Mouse (Mus musculus) CH12.LX (cell line): ENCODE results near the gene Mgp. TPM values are rescaled to one million over a fixed set of nuclear protein-coding genes. Genes with fewer than 3 reads are reported as not detected.
A peak's percentile ranks its signal among the peaks of the same experiment; 100 is the strongest.

Experiments
- DNase-seq: peaks from one replicate; pipeline ENCODE4 v3.0.0-alpha.2; 2013; ENCODE audit errors: extremely low read depth
- H3K27ac ChIP-seq: 2 replicates; pipeline ENCODE4 v1.5.1; 2012; ENCODE audit warnings: low read depth, mild to moderate bottlenecking, control low read depth, moderate library complexity; ENCODE audit not compliant: insufficient read depth
- H3K27me3 ChIP-seq: replicated peaks from 2 replicates; pipeline ENCODE3; 2012; ENCODE audit warnings: inconsistent platforms
- H3K36me3 ChIP-seq, 2 experiments: replicated peaks in 1 of 2; 2 replicates each; pipeline versions ENCODE3 to v1.6.1; 2012; ENCODE audit warnings: inconsistent platforms in 1 of 2, low read length in 1 of 2, mild to moderate bottlenecking in 1 of 2, mixed read lengths in 1 of 2, moderate library complexity in 1 of 2; ENCODE audit not compliant: control insufficient read depth in 1 of 2, insufficient read depth in 1 of 2
- H3K4me1 ChIP-seq, 2 experiments: 2 replicates each; pipeline ENCODE4 v1.6.1; 2012; ENCODE audit warnings: inconsistent platforms in 1 of 2, moderate library complexity in 1 of 2; ENCODE audit not compliant: insufficient read depth in 2 of 2, control insufficient read depth in 1 of 2
- H3K4me2 ChIP-seq: 2 replicates; pipeline ENCODE4 v1.6.1; 2012; ENCODE audit warnings: low read depth, mild to moderate bottlenecking, control low read depth; ENCODE audit not compliant: poor library complexity, insufficient read depth, severe bottlenecking
- H3K4me3 ChIP-seq, 3 experiments: fragments of 150-350 bp in 1 of 3; sonication (generic) in 1 of 3; replicated peaks in 1 of 3; 2 replicates each; pipeline versions ENCODE3 to v1.5.1; 2011 to 2012; ENCODE audit warnings: low read depth in 2 of 3, low read length in 2 of 3, mild to moderate bottlenecking in 2 of 3, moderate library complexity in 2 of 3, control low read depth in 1 of 3, improper control_type of control experiment in 1 of 3, inconsistent platforms in 1 of 3, mixed read lengths in 1 of 3; ENCODE audit not compliant: poor library complexity in 1 of 3
- H3K79me2 ChIP-seq: replicated peaks from 2 replicates; pipeline ENCODE4 v1.6.1; 2012; ENCODE audit warnings: mild to moderate bottlenecking, moderate library complexity; ENCODE audit not compliant: control insufficient read depth, poor library complexity, insufficient read depth, severe bottlenecking; ENCODE audit errors: extremely low read depth
- H3K9ac ChIP-seq: 2 replicates; pipeline ENCODE4 v1.6.1; 2012; ENCODE audit warnings: low read depth, mild to moderate bottlenecking, control low read depth, moderate library complexity; ENCODE audit not compliant: insufficient read depth
- H3K9me3 ChIP-seq: replicated peaks from 2 replicates; pipeline ENCODE3; 2012; ENCODE audit warnings: low read length, inconsistent platforms, mixed read lengths
- BHLHE40 ChIP-seq: IDR thresholded peaks from 2 replicates; pipeline ENCODE4 v1.6.1; 2011; ENCODE audit warnings: mild to moderate bottlenecking, low read depth, low read length, improper control_type of control experiment
- E2F4 ChIP-seq: IDR thresholded peaks from 2 replicates; pipeline ENCODE4 v1.6.1; 2011; ENCODE audit warnings: low read depth, low read length, improper control_type of control experiment; ENCODE audit not compliant: insufficient replicate concordance
- EP300 ChIP-seq: IDR thresholded peaks from 2 replicates; pipeline ENCODE4 v1.6.1; 2011; ENCODE audit warnings: low read length, improper control_type of control experiment
- ETS1 ChIP-seq: conservative IDR thresholded peaks from 2 replicates; pipeline ENCODE4 v1.6.1; 2012; ENCODE audit warnings: low read depth, mild to moderate bottlenecking, inconsistent platforms, low read length, improper control_type of control experiment, moderate library complexity
- GABPA ChIP-seq: IDR thresholded peaks from 2 replicates; pipeline ENCODE4 v1.6.1; 2012; ENCODE audit warnings: low read depth, low read length, improper control_type of control experiment, inconsistent platforms; ENCODE audit not compliant: insufficient replicate concordance
- HCFC1 ChIP-seq: IDR thresholded peaks from 2 replicates; pipeline ENCODE4 v1.6.1; 2012; ENCODE audit warnings: low read depth, mild to moderate bottlenecking, inconsistent platforms, low read length, improper control_type of control experiment
- IRF4 ChIP-seq: IDR thresholded peaks from 2 replicates; pipeline ENCODE4 v1.6.1; 2014; ENCODE audit warnings: low read depth, mild to moderate bottlenecking, inconsistent platforms, low read length, improper control_type of control experiment
- JUN ChIP-seq: IDR thresholded peaks from 2 replicates; pipeline ENCODE4 v1.6.1; 2011; ENCODE audit warnings: low read depth, mild to moderate bottlenecking, low read length, improper control_type of control experiment, moderate library complexity; ENCODE audit not compliant: insufficient read depth
- JUND ChIP-seq: conservative IDR thresholded peaks from 2 replicates; pipeline ENCODE4 v1.6.1; 2011; ENCODE audit warnings: low read depth, low read length, improper control_type of control experiment
- KAT2A ChIP-seq: IDR thresholded peaks from 2 replicates; pipeline ENCODE4 v1.6.1; 2012; ENCODE audit warnings: low read length, improper control_type of control experiment, inconsistent platforms; ENCODE audit not compliant: insufficient replicate concordance
- MAFK ChIP-seq: IDR thresholded peaks from 2 replicates; pipeline ENCODE4 v1.6.1; 2011; ENCODE audit warnings: low read length, improper control_type of control experiment; ENCODE audit not compliant: insufficient replicate concordance
- MAZ ChIP-seq: IDR thresholded peaks from 2 replicates; pipeline ENCODE4 v1.6.1; 2012; ENCODE audit warnings: low read depth, mild to moderate bottlenecking, inconsistent platforms, low read length, improper control_type of control experiment, moderate library complexity
- MEF2A ChIP-seq: IDR thresholded peaks from 2 replicates; pipeline ENCODE4 v1.6.1; 2014; ENCODE audit warnings: low read depth, mild to moderate bottlenecking, inconsistent platforms, low read length, improper control_type of control experiment, borderline replicate concordance
- MXI1 ChIP-seq: IDR thresholded peaks from 2 replicates; pipeline ENCODE4 v1.6.1; 2011; ENCODE audit warnings: mild to moderate bottlenecking, low read depth, low read length, improper control_type of control experiment
- NELFE ChIP-seq: IDR thresholded peaks from 2 replicates; pipeline ENCODE4 v1.6.1; 2011; ENCODE audit warnings: low read depth, low read length, improper control_type of control experiment
- NRF1 ChIP-seq: IDR thresholded peaks from 2 replicates; pipeline ENCODE4 v1.6.1; 2014; ENCODE audit warnings: low read depth, mild to moderate bottlenecking, inconsistent platforms, low read length, improper control_type of control experiment, moderate library complexity
- PAX5 ChIP-seq: IDR thresholded peaks from 2 replicates; pipeline ENCODE4 v1.6.1; 2012; ENCODE audit warnings: low read length, inconsistent platforms, mixed read lengths
- POLR2A ChIP-seq: IDR thresholded peaks from 2 replicates; pipeline ENCODE4 v1.6.1; 2011; ENCODE audit warnings: low read depth, mild to moderate bottlenecking, improper control_type of control experiment, low read length
- POLR2AphosphoS2 ChIP-seq: IDR thresholded peaks from 2 replicates; pipeline ENCODE4 v1.6.1; 2011; ENCODE audit warnings: low read depth, low read length, improper control_type of control experiment
- RAD21 ChIP-seq: IDR thresholded peaks from 2 replicates; pipeline ENCODE4 v1.6.1; 2011; ENCODE audit warnings: low read depth, mild to moderate bottlenecking, low read length, improper control_type of control experiment, moderate library complexity
- RCOR1 ChIP-seq: conservative IDR thresholded peaks from 2 replicates; pipeline ENCODE4 v1.6.1; 2012; ENCODE audit warnings: low read depth, mild to moderate bottlenecking, inconsistent platforms, low read length, improper control_type of control experiment
- SIN3A ChIP-seq: IDR thresholded peaks from 2 replicates; pipeline ENCODE4 v1.6.1; 2012; ENCODE audit warnings: low read length, improper control_type of control experiment, inconsistent platforms
- SMC3 ChIP-seq: IDR thresholded peaks from 2 replicates; pipeline ENCODE4 v1.6.1; 2011; ENCODE audit warnings: low read depth, low read length, improper control_type of control experiment
- TBP ChIP-seq: conservative IDR thresholded peaks from 2 replicates; pipeline ENCODE4 v1.6.1; 2011; ENCODE audit warnings: low read depth, low read length, improper control_type of control experiment
- TCF12 ChIP-seq: IDR thresholded peaks from 2 replicates; pipeline ENCODE4 v1.6.1; 2014; ENCODE audit warnings: low read depth, mild to moderate bottlenecking, inconsistent platforms, low read length, improper control_type of control experiment
- UBTF ChIP-seq: IDR thresholded peaks from 2 replicates; pipeline ENCODE4 v1.6.1; 2012; ENCODE audit warnings: low read depth, mild to moderate bottlenecking, inconsistent platforms, low read length, improper control_type of control experiment, moderate library complexity
- USF1 ChIP-seq: IDR thresholded peaks from 2 replicates; pipeline ENCODE4 v1.6.1; 2014; ENCODE audit warnings: low read depth, mild to moderate bottlenecking, inconsistent platforms, low read length, improper control_type of control experiment
- USF2 ChIP-seq: conservative IDR thresholded peaks from 2 replicates; pipeline ENCODE4 v1.6.1; 2011; ENCODE audit warnings: low read depth, low read length, improper control_type of control experiment
- ZC3H11A ChIP-seq: IDR thresholded peaks from 2 replicates; pipeline ENCODE4 v1.6.1; 2012; ENCODE audit warnings: low read depth, mild to moderate bottlenecking, inconsistent platforms, low read length, improper control_type of control experiment
- ZKSCAN1 ChIP-seq: IDR thresholded peaks from 2 replicates; pipeline ENCODE4 v1.6.1; 2012; ENCODE audit warnings: low read depth, inconsistent platforms, low read length, improper control_type of control experiment, borderline replicate concordance
- ZMIZ1 ChIP-seq: IDR thresholded peaks from 2 replicates; pipeline ENCODE4 v1.6.1; 2012; ENCODE audit warnings: low read depth, mild to moderate bottlenecking, inconsistent platforms, low read length, improper control_type of control experiment
- dilution Hi-C: fragments of 300-500 bp; cut with MboI; formaldehyde crosslinking; loops from 2 replicates; pipeline ENCODE4 v1.14.3; 2020; ENCODE audit warnings: low sequenced_read_pairs; ENCODE audit not compliant: extremely low pct_unique_long_range_greater_than_20kb, extremely low pct_ligation_motif_present
- in situ Hi-C: fragments of 300-500 bp; cut with MboI; formaldehyde crosslinking; loops from 3 replicates; pipeline ENCODE4 v1.14.3; 2019; ENCODE audit warnings: low sequenced_read_pairs, low pct_ligation_motif_present, low pct_unique_long_range_greater_than_20kb, mixed read lengths
- polyA plus RNA-seq: library from polyadenylated mRNA; unstranded; fragments of >175 nt; gene quantifications from 2 replicates; pipeline ENCODE4 v1.2.1, GENCODE M21; 2012; ENCODE audit warnings: low read depth; ENCODE audit not compliant: insufficient read length
- total RNA-seq, 2 experiments: library from RNA; depleted of rRNA; stranded (reverse); fragments of 300-350 nt in 1 of 2; fragments of >200 nt in 1 of 2; gene quantifications; 2 replicates each; pipeline ENCODE4 v1.2.3; 2012 to 2014

Gene Mgp
- total and polyA plus RNA-seq, 3 experiments = not detected

- no peak within 1 kb of the TSS for H3K4me2 ChIP-seq
- H3K9me3 ChIP-seq = no peaks in the 10 kb centered on the region
- no peaks in the 10 kb centered on the region for H3K27me3 ChIP-seq
- no peak within 1 kb of the TSS for H3K4me3 ChIP-seq
- no peak for DNase-seq
- H3K4me1 ChIP-seq = peaks cover 8 to 38% of the 10 kb centered on the region in 2 experiments
- TF ChIP-seq NELFE (no peak), E2F4 (no peak)
- in situ Hi-C loops = loop anchor here (10.0 kb wide), 1 partner anchor 129 kb away; no protein-coding TSS in a partner anchor
- H3K79me2 ChIP-seq = peaks cover 25% of the 10 kb centered on the region
- dilution Hi-C loops = no loop called here
- no peak within 1 kb of the TSS for H3K9ac ChIP-seq
- H3K36me3 ChIP-seq = peaks cover 36 to 63% of the 10 kb centered on the region in 2 experiments
- no peak within 1 kb of the TSS for H3K27ac ChIP-seq
Measured at GRCm38 (mm10) chr6:136835352-136835751, 40.3 kb downstream of the Mgp start, which contains the start of gene Smco3. TSS of gene Smco3 (minus strand) at chr6:136835452.

- Histone ChIP-seq H3K27ac (peak overlapping the region; percentile 86), H3K36me3 (peaks cover 17 to 32% of the 10 kb centered on the region in 2 experiments), H3K9me3 (no peaks in the 10 kb centered on the region), H3K4me2 (peak overlapping the region; percentile 90), H3K9ac (peak overlapping the region; percentile 99), H3K4me3 (peak overlapping the region; percentile 64 to 91 (median 65)), H3K27me3 (no peaks in the 10 kb centered on the region), H3K4me1 (peaks cover 12 to 43% of the 10 kb centered on the region in 2 experiments), H3K79me2 (peaks cover 37% of the 10 kb centered on the region)
- peak; percentile 91 for DNase-seq
- dilution Hi-C loops (no loop called here), in situ Hi-C loops (loop anchor here (10.0 kb wide), 1 partner anchor 133 kb away; no protein-coding TSS in a partner anchor)
- TF ChIP-seq MEF2A = no peak
- TF ChIP-seq ZKSCAN1 = no peak
- no peak for TF ChIP-seq RAD21
- TF ChIP-seq SIN3A = peak; percentile 97
- peak; percentile 77; the same call in 1 of the 2 replicates for TF ChIP-seq MXI1
- TF ChIP-seq GABPA = no peak
- TF ChIP-seq POLR2A = peak; percentile 87
- no peak for TF ChIP-seq E2F4
- peak; percentile 70 for TF ChIP-seq IRF4
- peak; percentile 47 for TF ChIP-seq ETS1
- TF ChIP-seq NRF1 = no peak; the same call in 1 of the 2 replicates
- TF ChIP-seq MAZ = no peak
- no peak for TF ChIP-seq USF1
- no peak; the same call in 1 of the 2 replicates for TF ChIP-seq BHLHE40
- TF ChIP-seq EP300 = no peak
- no peak for TF ChIP-seq SMC3
- no peak for TF ChIP-seq UBTF
- no peak for TF ChIP-seq ZC3H11A
- TF ChIP-seq JUND = 0 out of 2 replicates have a peak, but pooled peaks have one; percentile 33
- no peak for TF ChIP-seq PAX5
- TF ChIP-seq MAFK = no peak
- peak; percentile 70; the same call in 1 of the 2 replicates for TF ChIP-seq POLR2AphosphoS2
- peak; percentile 89 for TF ChIP-seq HCFC1
- TF ChIP-seq ZMIZ1 = 0 out of 2 replicates have a peak, but pooled peaks have one; percentile 77
- TF ChIP-seq NELFE = peak; percentile 78; the same call in 1 of the 2 replicates
- peak; percentile 82 for TF ChIP-seq TCF12
- TF ChIP-seq TBP = peak; percentile 91
- TF ChIP-seq KAT2A = peak; percentile 84; the same call in 1 of the 2 replicates
- TF ChIP-seq USF2 = no peak
- TF ChIP-seq JUN = no peak; the same call in 1 of the 2 replicates
- TF ChIP-seq RCOR1 = no peak
Measured at GRCm38 (mm10) chr6:136831712-136832111, 43.9 kb downstream of the Mgp start.
